Mouse (Mus musculus): ENCODE data around the gene Kalrn. TPM values are rescaled to one million over a fixed set of nuclear protein-coding genes. Genes with fewer than 3 reads are reported as not detected.

Gene Kalrn
- polyA plus RNA-seq, 1 experiment, result 43.0 TPM

GRCm38 (mm10) chr16:34099795-34100194, 473.5 kb downstream of the Kalrn start:
- no peaks in the 10 kb centered on the region for H3K27me3 ChIP-seq (ENCODE audit: control insufficient read depth, insufficient read depth, low read length)
- TF ChIP-seq POLR2A (IDR thresholded peaks at IDR 0.05; ENCODE audit: low read depth, low read length), result no peak
- no peak for TF ChIP-seq CTCF (IDR thresholded peaks at IDR 0.05; ENCODE audit: extremely low read depth, insufficient read length, insufficient replicate concordance, low read depth, low read length)
- WGBS, result 88% methylated on average over 3 of the region's 3 CpGs
- H3K36me3 ChIP-seq (ENCODE audit: control insufficient read depth, insufficient read depth, low read length), result no peaks in the 10 kb centered on the region
- peaks cover 30% of the 10 kb centered on the region; the same call in 1 of the 2 replicates for H3K4me1 ChIP-seq (ENCODE audit: control insufficient read depth, insufficient read depth, insufficient read length, low read length)
- H3K27ac ChIP-seq (ENCODE audit: insufficient read depth, low read depth, low read length), result no peak overlapping the region
- H3K4me3 ChIP-seq (ENCODE audit: low read depth, low read length), result no peak overlapping the region

- peak overlapping the region; percentile 85 for H3K4me3 ChIP-seq (ENCODE audit: low read depth, low read length)
- H3K27me3 ChIP-seq (ENCODE audit: control insufficient read depth, insufficient read depth, low read length), result no peaks in the 10 kb centered on the region
- 0 out of 2 replicates have a peak, but pooled peaks cover 2% of the 10 kb centered on the region for H3K36me3 ChIP-seq (ENCODE audit: control insufficient read depth, insufficient read depth, low read length)
- under 1% methylated on average over 34 of the region's 34 CpGs for WGBS
- no peak for TF ChIP-seq CTCF (IDR thresholded peaks at IDR 0.05; ENCODE audit: extremely low read depth, insufficient read length, insufficient replicate concordance, low read depth, low read length)
- peak; percentile 96 for TF ChIP-seq POLR2A (IDR thresholded peaks at IDR 0.05; ENCODE audit: low read depth, low read length)
- H3K27ac ChIP-seq (ENCODE audit: insufficient read depth, low read depth, low read length), result peak overlapping the region; percentile 64
- H3K4me1 ChIP-seq (ENCODE audit: control insufficient read depth, insufficient read depth, insufficient read length, low read length), result peaks cover 5% of the 10 kb centered on the region; the same call in 1 of the 2 replicates
These were observed 477.7 kb downstream of the Kalrn start for GRCm38 (mm10) chr16:34095548-34096141.

DNA sequence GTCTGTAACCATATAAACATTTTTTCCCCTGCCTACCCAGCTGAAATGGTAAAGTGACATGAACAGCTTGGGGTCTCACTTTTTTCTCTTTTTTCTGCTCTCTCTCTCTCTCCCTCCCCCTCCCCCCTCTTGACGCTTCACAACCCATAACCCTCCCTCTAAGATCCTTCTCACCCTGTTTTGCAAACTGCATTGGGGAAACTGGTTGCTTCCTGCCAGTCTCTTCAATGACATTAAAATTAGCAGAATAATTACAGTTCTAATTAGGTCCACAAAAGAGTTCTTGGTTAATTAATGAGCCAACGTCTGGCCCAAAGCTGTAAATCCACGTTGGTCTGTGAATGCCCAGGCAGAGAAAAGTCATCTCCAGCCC, 478.3 kb downstream of the Kalrn start:
- H3K4me1 ChIP-seq (ENCODE audit: control insufficient read depth, insufficient read depth, insufficient read length, low read length), result peaks cover 4% of the 10 kb centered on the region; the same call in 1 of the 2 replicates
- no peak for TF ChIP-seq CTCF (IDR thresholded peaks at IDR 0.05; ENCODE audit: extremely low read depth, insufficient read length, insufficient replicate concordance, low read depth, low read length)
- TF ChIP-seq POLR2A (IDR thresholded peaks at IDR 0.05; ENCODE audit: low read depth, low read length), result no peak
- 0 out of 2 replicates have a peak, but pooled peaks cover 2% of the 10 kb centered on the region for H3K36me3 ChIP-seq (ENCODE audit: control insufficient read depth, insufficient read depth, low read length)
- peak overlapping the region; percentile 85 for H3K4me3 ChIP-seq (ENCODE audit: low read depth, low read length)
- 2% methylated on average over 3 of the region's 3 CpGs for WGBS
- H3K27ac ChIP-seq (ENCODE audit: insufficient read depth, low read depth, low read length), result peak overlapping the region; percentile 64
- H3K27me3 ChIP-seq (ENCODE audit: control insufficient read depth, insufficient read depth, low read length), result no peaks in the 10 kb centered on the region

GRCm38 (mm10) chr16:34094446-34095092, 478.8 kb downstream of the Kalrn start:
- Histone ChIP-seq H3K27ac (ENCODE audit: insufficient read depth, low read depth, low read length) (peak overlapping the region; percentile 54), H3K4me3 (ENCODE audit: low read depth, low read length) (peak overlapping the region; percentile 85), H3K36me3 (ENCODE audit: control insufficient read depth, insufficient read depth, low read length) (0 out of 2 replicates have a peak, but pooled peaks cover 2% of the 10 kb centered on the region), H3K4me1 (ENCODE audit: control insufficient read depth, insufficient read depth, insufficient read length, low read length) (peaks cover 7% of the 10 kb centered on the region; the same call in 1 of the 2 replicates), H3K27me3 (ENCODE audit: control insufficient read depth, insufficient read depth, low read length) (no peaks in the 10 kb centered on the region)
- TF ChIP-seq POLR2A (IDR thresholded peaks at IDR 0.05; ENCODE audit: low read depth, low read length) (0 out of 2 replicates have a peak, but pooled peaks have one; percentile 20), CTCF (IDR thresholded peaks at IDR 0.05; ENCODE audit: extremely low read depth, insufficient read length, insufficient replicate concordance, low read depth, low read length) (0 out of 2 replicates have a peak, but pooled peaks have one; percentile 3)
- 3% methylated on average over 16 of the region's 16 CpGs for WGBS

DNA sequence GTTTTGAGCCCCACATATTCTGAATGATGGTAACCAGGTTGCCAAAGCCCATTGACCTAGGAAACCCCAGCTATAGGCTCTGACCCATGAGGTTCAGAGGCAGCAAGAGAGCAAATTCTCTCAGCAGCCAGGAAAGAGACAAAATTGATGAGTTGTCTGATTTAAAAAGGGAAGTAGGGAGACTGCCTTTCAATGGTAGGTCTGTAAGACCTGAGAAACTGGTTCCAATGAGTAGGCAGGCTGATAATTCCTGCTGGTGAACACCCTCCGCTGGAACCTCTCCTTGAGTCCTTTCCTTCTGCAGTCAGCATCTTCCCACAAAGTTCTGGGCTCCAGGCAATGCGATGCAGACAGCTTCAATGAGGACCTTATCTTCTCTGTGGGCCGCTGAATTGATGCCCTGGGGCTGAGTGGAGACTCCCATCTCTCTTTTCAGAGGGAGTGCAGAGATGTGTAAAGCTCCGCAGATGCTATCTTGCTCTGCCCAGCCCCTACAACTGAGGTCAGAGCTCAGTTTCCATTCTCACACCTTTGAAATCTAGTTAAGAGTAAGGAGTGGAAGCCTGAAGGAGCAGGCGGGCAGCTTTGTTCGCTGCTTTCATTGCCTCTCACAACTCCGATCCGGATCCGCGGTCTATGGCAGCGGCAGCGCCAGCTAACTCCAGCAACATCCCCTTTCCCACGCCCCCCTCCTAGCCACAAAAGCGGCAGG, 479.4 kb downstream of the Kalrn start:
- H3K27ac ChIP-seq (ENCODE audit: insufficient read depth, low read depth, low read length), result peak overlapping the region; percentile 54
- peak overlapping the region; percentile 85 for H3K4me3 ChIP-seq (ENCODE audit: low read depth, low read length)
- WGBS, result 13% methylated on average over 14 of the region's 14 CpGs
- no peak for TF ChIP-seq POLR2A (IDR thresholded peaks at IDR 0.05; ENCODE audit: low read depth, low read length)
- TF ChIP-seq CTCF (IDR thresholded peaks at IDR 0.05; ENCODE audit: extremely low read depth, insufficient read length, insufficient replicate concordance, low read depth, low read length), result no peak
- no peaks in the 10 kb centered on the region for H3K27me3 ChIP-seq (ENCODE audit: control insufficient read depth, insufficient read depth, low read length)
- H3K36me3 ChIP-seq (ENCODE audit: control insufficient read depth, insufficient read depth, low read length), result 0 out of 2 replicates have a peak, but pooled peaks cover 2% of the 10 kb centered on the region
- peaks cover 7% of the 10 kb centered on the region; the same call in 1 of the 2 replicates for H3K4me1 ChIP-seq (ENCODE audit: control insufficient read depth, insufficient read depth, insufficient read length, low read length)

DNA sequence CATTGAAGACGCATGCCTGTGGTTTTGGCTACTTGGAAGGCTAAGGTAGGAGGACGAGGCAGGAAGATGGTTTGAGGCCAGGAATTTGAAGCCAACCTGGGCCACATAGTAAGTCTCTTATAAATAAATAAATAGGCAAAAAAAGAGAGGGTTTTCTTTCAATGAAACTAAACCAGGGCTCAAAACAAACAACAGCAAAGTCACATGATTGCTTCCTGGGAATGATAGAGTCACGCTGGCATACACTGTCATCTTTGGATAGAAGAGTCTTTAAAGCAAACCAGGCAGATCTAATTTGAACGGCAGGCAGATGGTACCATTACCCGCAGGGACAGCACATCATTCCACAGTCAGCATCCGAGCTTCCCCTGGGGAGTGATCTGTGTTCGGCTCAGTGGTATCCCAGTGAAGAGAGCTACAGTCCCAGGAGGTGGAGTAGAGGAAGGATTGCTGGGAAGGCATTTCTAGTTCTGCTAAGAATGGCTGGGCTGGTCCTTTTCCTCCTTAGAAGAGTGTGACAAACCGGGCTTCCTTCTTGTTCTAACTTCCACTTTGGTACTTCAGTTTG, 483.7 kb downstream of the Kalrn start:
- H3K4me3 ChIP-seq (ENCODE audit: low read depth, low read length), result no peak overlapping the region
- no peak overlapping the region for H3K27ac ChIP-seq (ENCODE audit: insufficient read depth, low read depth, low read length)
- 78% methylated on average over 8 of the region's 8 CpGs for WGBS
- H3K4me1 ChIP-seq (ENCODE audit: control insufficient read depth, insufficient read depth, insufficient read length, low read length), result peaks cover 9% of the 10 kb centered on the region; the same call in 1 of the 2 replicates
- 0 out of 2 replicates have a peak, but pooled peaks cover 2% of the 10 kb centered on the region for H3K36me3 ChIP-seq (ENCODE audit: control insufficient read depth, insufficient read depth, low read length)
- H3K27me3 ChIP-seq (ENCODE audit: control insufficient read depth, insufficient read depth, low read length), result no peaks in the 10 kb centered on the region
- TF ChIP-seq POLR2A (IDR thresholded peaks at IDR 0.05; ENCODE audit: low read depth, low read length), result no peak
- TF ChIP-seq CTCF (IDR thresholded peaks at IDR 0.05; ENCODE audit: extremely low read depth, insufficient read length, insufficient replicate concordance, low read depth, low read length), result no peak
